Comparison of ENCODE assay signal across 8 mouse cellular contexts in the genomic region with DNA sequence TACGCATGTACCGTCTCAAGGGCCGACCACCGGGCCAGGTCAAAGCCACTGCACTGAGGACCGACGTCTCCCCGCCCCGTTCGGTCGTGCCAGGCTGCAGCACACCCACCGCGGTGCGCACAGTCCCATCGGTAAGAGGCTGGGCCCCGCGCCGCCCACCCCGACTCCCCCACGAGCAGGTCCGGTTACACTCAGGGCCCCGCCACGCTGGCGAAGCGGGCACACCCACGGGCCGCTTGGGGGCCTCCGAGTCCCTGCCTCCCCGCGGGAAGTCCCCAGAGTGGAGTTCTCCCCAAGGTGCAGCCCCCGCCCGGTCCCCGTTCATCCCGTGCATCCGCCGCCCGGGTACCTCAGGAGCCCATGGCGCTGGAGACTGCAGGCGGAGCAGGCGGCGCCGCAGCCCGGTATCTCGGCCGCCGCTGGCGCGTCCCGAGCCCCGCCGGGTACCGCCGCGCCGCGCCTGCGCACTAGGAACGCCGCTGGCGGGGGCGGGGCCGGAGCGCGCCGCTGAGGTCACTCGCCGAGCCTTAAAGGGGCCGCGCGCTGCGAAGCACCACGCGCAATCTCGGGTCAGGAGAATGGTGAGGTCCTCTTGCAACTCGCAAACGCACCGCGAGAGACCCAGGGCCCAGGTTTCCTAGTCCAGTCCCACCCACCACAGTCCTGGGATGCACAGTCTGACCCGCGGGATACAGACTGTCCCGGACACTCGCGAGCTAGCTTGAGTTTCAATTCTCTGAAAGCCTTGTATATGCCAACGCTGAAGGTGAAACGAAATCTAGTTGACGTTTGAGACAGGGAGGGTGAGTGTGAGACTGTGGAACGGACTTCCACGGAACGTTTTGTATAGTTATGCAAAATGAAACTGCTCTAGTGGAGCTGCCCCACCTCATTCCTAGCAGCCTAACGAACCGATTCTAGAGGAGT. TPM values are rescaled to one million over a fixed set of nuclear protein-coding genes. Genes with fewer than 3 reads are reported as not detected.
DNase-seq lines count a peak whose midpoint lies in the region; ATAC-seq lines count a peak whose summit lies in the region.

A gene (minus strand): TSS at position 734 of the 927 bp plus-strand sequence.

- H3K4me1 ChIP-seq in forebrain, embryonic 10.5 days, result peaks cover 51% of the 10 kb centered on the region
- peaks cover 47 to 53% of the 10 kb centered on the region in 2 experiments for H3K4me1 ChIP-seq in heart, embryonic 14.5 days (ENCODE audit: control insufficient read depth in 2 of 2, insufficient read depth in 2 of 2, low read length in 2 of 2)
- H3K4me1 ChIP-seq in liver, embryonic 12.5 days, result peaks cover 44% of the 10 kb centered on the region
- peaks cover 31% of the 10 kb centered on the region for H3K4me1 ChIP-seq in stomach, embryonic 14.5 days (ENCODE audit: control insufficient read depth, insufficient read depth, low read length)

- peak within 1 kb of the TSS; percentile 89 for H3K9ac ChIP-seq in heart, embryonic 14.5 days (ENCODE audit: low read length)
- H3K9ac ChIP-seq in liver, embryonic 12.5 days, result peak within 1 kb of the TSS; percentile 80
- H3K9ac ChIP-seq in stomach, embryonic 14.5 days (replicated peaks; ENCODE audit: low read depth, low read length), result peak within 1 kb of the TSS; percentile 86

- peaks cover 4% of the 10 kb centered on the region for H3K36me3 ChIP-seq in forebrain, embryonic 10.5 days (replicated peaks)
- H3K36me3 ChIP-seq in heart, embryonic 14.5 days (ENCODE audit: control insufficient read depth, insufficient read depth, low read length), result no peaks in the 10 kb centered on the region
- no peaks in the 10 kb centered on the region for H3K36me3 ChIP-seq in liver, embryonic 12.5 days
- no peaks in the 10 kb centered on the region for H3K36me3 ChIP-seq in stomach, embryonic 14.5 days (ENCODE audit: control insufficient read depth, insufficient read depth, low read length)

- peak within 1 kb of the TSS; percentile 94 for H3K27ac ChIP-seq in forebrain, embryonic 10.5 days
- peak within 1 kb of the TSS; percentile 81 to 94 for H3K27ac ChIP-seq in heart, embryonic 14.5 days (replicated peaks in 1 of 2; ENCODE audit: control insufficient read depth in 1 of 2, insufficient read depth in 1 of 2, low read depth in 2 of 2, low read length in 2 of 2)
- no peak within 1 kb of the TSS; the same call in 1 of the 2 replicates for H3K27ac ChIP-seq in liver, embryonic 12.5 days
- peak within 1 kb of the TSS; percentile 84 for H3K27ac ChIP-seq in stomach, embryonic 14.5 days (ENCODE audit: low read length)

- ATAC-seq in heart, embryonic 14.5 days (ENCODE audit: insufficient number of reproducible peaks, insufficient read depth, low FRiP score, low read depth), result peak; percentile 82
- ATAC-seq in liver, embryonic 12.5 days, result peak; percentile 87
- ATAC-seq in stomach, embryonic 14.5 days (ENCODE audit: insufficient number of reproducible peaks, insufficient read depth, low FRiP score, low read depth), result peak; percentile 84

- DNase-seq in CD8-positive naive resting alpha-beta T cell, adult 2 months (ENCODE audit: low read depth in 2 of 2, low spot score in 2 of 2), result peak; percentile 76 to 79
- DNase-seq in c-Kit-positive CD71-negative TER-119-negative erythroid progenitor cells, embryonic 14.5 days (ENCODE audit: low read depth), result peak; percentile 54
- peak; percentile 81 for DNase-seq in forebrain, embryonic 10.5 days (ENCODE audit: extremely low spot score, low spot score)
- DNase-seq in kidney, postnatal 14 days, result peak; percentile 93
- DNase-seq in natural killer cell, adult 2 months (ENCODE audit: low spot score in 2 of 2), result peak; percentile 76 to 84

- H3K27me3 ChIP-seq in forebrain, embryonic 10.5 days (ENCODE audit: poor library complexity, severe bottlenecking), result peaks cover 17% of the 10 kb centered on the region
- H3K27me3 ChIP-seq in heart, embryonic 14.5 days (ENCODE audit: control insufficient read depth, insufficient read depth, low read length), result no peaks in the 10 kb centered on the region
- peaks cover 16% of the 10 kb centered on the region; the same call in 1 of the 2 replicates for H3K27me3 ChIP-seq in liver, embryonic 12.5 days (replicated peaks)
- H3K27me3 ChIP-seq in stomach, embryonic 14.5 days (ENCODE audit: control insufficient read depth, insufficient read depth, low read length), result no peaks in the 10 kb centered on the region

- H3K9me3 ChIP-seq in forebrain, embryonic 10.5 days, result no peaks in the 10 kb centered on the region
- no peaks in the 10 kb centered on the region for H3K9me3 ChIP-seq in heart, embryonic 14.5 days (ENCODE audit: control insufficient read depth, low read length)
- H3K9me3 ChIP-seq in liver, embryonic 12.5 days (replicated peaks), result no peaks in the 10 kb centered on the region
- no peaks in the 10 kb centered on the region for H3K9me3 ChIP-seq in stomach, embryonic 14.5 days (ENCODE audit: control insufficient read depth, low read depth, low read length)

- H3K4me2 ChIP-seq in heart, embryonic 14.5 days (ENCODE audit: low read length), result peak within 1 kb of the TSS; percentile 94
- peak within 1 kb of the TSS; percentile 98 for H3K4me2 ChIP-seq in liver, embryonic 12.5 days
- peak within 1 kb of the TSS; percentile 89 for H3K4me2 ChIP-seq in stomach, embryonic 14.5 days (replicated peaks; ENCODE audit: low read depth, low read length)

- peak within 1 kb of the TSS; percentile 98 for H3K4me3 ChIP-seq in forebrain, embryonic 10.5 days
- peak within 1 kb of the TSS; percentile 85 to 89 for H3K4me3 ChIP-seq in heart, embryonic 14.5 days (ENCODE audit: control insufficient read depth in 1 of 2, insufficient read depth in 1 of 2, low read depth in 1 of 2, low read length in 2 of 2)
- H3K4me3 ChIP-seq in liver, embryonic 12.5 days, result peak within 1 kb of the TSS; percentile 78
- H3K4me3 ChIP-seq in stomach, embryonic 14.5 days (ENCODE audit: low read depth, low read length), result peak within 1 kb of the TSS; percentile 88

- under 1% methylated on average over 90 of the region's 90 CpGs for WGBS in forebrain, embryonic 10.5 days
- WGBS in heart, embryonic 14.5 days, result under 1% methylated on average over 71 of the region's 90 CpGs
- under 1% methylated on average over 83 of the region's 90 CpGs for WGBS in liver, embryonic 12.5 days (ENCODE audit: insufficient replicate concordance)
- WGBS in stomach, embryonic 14.5 days, result under 1% methylated on average over 90 of the region's 90 CpGs

RNA-seq across cellular contexts. Expression of the gene that starts here (rescaled TPM):
- polyA plus RNA-seq in forebrain, embryonic 10.5 days (2016; fragmentation: Nextera tagmentation; extraction: Ambion mirVana), result 50.0 and 56.1 TPM in 2 replicates
- polyA plus RNA-seq in heart, embryonic 14.5 days (2014; fragmentation: Nextera tagmentation; extraction: Ambion mirVana), result 56.1 and 60.6 TPM in 2 replicates
- polyA plus RNA-seq in liver, embryonic 12.5 days (2016; fragmentation: Nextera tagmentation; extraction: Ambion mirVana), result 16.4 and 19.0 TPM in 2 replicates
- polyA plus RNA-seq in stomach, embryonic 14.5 days (2014; fragmentation: Nextera tagmentation; extraction: Ambion mirVana), result 51.2 and 64.3 TPM in 2 replicates
